Mouse (Mus musculus) bone marrow, adult 2 months (tissue): ENCODE results near the gene Xirp1.

Source experiments
- CTCF ChIP-seq: fragments of 200-500 bp; IDR thresholded peaks from 2 replicates; pipeline ENCODE4 v1.5.1; 2011; ENCODE audit warnings: low read length, control low read depth; ENCODE audit not compliant: control insufficient read depth, insufficient read depth
- POLR2A ChIP-seq: fragments of 200-500 bp; IDR thresholded peaks from 2 replicates; pipeline ENCODE4 v1.6.1; 2011; ENCODE audit warnings: low read depth, mild to moderate bottlenecking, control low read depth, low read length, borderline replicate concordance; ENCODE audit not compliant: control insufficient read depth

DNA sequence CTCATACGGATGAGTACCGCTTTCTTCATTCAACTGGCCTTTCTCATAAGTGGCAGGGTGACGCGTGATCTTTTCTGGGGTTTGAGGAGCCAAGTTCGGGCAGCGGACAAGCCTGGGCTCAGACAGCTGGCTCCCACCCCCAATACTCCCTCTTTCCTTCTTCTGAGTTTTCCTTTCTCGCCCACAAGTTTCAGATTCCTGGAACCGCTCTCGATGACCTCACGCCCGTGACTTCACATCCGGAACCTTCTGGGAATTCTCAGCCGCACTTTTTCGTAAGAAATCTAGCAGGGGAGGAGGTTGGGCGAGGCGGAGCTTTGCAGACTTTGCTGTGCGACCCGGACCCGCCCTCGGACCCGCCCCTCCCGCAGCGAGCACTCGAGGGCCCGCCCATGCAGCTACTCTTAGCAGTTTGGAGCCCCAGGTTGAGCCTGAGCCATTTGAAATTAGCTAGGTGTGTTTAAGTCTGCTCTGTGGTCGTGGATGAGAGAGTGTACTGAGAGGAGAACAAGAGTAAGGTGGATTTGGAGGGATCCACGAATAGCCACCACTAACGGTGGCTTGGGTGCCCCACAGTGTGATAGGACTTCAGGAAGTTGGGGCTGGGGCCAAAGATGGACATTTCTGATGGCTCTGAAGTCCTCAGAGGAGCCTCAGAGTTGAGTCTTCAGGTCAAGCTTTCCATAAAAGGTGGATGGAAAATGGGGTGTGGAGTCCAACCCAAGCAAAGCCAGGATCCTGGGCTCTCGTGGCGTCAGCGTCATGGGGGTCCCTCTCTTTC lies 21.3 kb downstream of the Xirp1 start:
- TF ChIP-seq POLR2A: no peak
- no peak for TF ChIP-seq CTCF
